Mouse (Mus musculus) NIH3T3 (cell line): Measurements from ENCODE around the gene Stat3.

Experiments
- DNase-seq: peaks from one replicate; pipeline ENCODE4 v3.0.0-alpha.2; 2012; ENCODE audit warnings: low read depth

Stat3 gene

GRCm38 (mm10) chr11:100891256-100892123, 47.9 kb downstream of the Stat3 start:
- DNase-seq, result no peak

DNA sequence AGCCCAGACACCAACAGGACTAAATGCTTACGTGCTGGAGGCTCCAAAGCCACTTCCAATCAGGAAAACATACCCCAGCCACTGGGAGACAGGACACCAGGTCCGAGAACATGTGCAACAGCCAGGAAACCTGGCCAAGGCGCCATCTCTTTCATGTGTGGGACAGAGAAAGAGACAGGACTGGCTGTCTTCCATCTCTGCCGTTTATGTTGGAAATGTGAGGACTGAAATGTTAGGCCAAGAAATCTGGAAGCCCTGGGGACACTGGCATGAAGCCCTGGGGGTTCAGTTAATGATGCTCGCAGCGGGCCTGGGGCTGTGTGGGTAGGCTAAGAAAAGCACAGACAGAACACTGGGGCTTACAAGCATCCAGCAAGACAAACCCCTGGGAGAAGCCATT, 48.9 kb downstream of the Stat3 start:
- no peak for DNase-seq

DNA sequence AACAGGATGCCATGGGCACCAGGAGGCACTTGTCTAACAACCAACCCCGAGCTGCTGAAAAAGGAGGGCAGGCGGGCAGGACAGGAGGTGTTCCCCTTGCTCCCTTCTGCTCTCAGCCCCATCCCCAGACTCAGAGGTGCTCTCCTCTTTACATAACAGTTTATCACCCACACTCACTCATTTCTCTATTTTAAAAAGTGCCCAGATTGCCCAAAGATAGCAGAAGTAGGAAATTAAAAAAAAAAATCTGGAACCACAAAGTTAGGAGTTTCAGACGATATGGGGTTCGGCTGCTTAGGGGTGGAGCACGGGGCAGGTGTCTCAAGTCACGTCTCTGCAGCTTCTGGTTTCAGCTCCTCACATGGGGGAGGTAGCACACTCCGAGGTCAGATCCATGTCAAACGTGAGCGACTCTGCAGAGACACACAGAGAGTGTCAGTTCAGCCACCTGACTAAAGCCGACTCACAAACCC, 51.0 kb downstream of the Stat3 start:
- no peak for DNase-seq

DNA sequence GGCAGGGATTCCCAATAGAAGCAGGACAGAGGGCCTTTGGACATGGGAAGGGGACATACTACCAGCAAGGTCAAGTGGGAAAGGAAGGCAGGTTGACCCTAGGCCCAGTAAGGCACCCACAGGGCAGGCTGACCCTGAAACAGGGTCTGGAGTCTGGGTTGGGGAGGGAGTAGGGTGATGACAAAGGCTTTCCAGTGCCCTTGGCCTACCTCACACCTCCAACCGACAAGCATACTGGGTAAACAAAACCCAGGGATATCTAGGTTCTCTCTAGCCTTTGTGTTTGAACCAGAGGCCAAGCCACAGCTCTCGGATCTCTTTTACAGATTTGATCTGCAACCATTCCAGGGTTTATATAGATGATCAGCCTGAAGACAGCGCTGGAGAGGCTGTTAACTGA, 51.6 kb downstream of the Stat3 start:
- DNase-seq, result no peak

GRCm38 (mm10) chr11:100887236-100887635, 52.1 kb downstream of the Stat3 start:
- DNase-seq, result no peak

GRCm38 (mm10) chr11:100886188-100886740, 53.1 kb downstream of the Stat3 start:
- DNase-seq, result no peak

DNA sequence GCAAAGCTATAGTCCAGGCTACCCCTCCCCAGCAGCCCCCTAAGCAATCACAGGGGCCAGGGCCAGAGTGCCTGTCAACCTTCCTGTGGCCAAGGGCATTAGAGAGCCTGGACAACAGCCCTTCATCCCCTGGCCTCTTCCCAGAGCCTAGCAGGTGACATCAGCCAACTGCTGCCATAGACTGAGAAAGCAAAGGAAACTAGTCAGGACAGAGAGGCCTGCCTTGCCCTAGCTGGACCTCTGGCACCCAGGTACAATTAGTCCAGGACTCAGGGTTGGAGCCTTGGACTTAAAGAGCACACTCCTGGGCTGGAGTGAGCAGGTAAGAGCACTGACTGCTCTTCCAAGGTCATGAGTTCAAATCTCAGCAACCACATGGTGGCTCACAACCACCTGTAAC, 53.9 kb downstream of the Stat3 start:
- no peak for DNase-seq

- no peak for DNase-seq
Observed at GRCm38 (mm10) chr11:100883640-100884039, 55.7 kb downstream of the Stat3 start.

DNA sequence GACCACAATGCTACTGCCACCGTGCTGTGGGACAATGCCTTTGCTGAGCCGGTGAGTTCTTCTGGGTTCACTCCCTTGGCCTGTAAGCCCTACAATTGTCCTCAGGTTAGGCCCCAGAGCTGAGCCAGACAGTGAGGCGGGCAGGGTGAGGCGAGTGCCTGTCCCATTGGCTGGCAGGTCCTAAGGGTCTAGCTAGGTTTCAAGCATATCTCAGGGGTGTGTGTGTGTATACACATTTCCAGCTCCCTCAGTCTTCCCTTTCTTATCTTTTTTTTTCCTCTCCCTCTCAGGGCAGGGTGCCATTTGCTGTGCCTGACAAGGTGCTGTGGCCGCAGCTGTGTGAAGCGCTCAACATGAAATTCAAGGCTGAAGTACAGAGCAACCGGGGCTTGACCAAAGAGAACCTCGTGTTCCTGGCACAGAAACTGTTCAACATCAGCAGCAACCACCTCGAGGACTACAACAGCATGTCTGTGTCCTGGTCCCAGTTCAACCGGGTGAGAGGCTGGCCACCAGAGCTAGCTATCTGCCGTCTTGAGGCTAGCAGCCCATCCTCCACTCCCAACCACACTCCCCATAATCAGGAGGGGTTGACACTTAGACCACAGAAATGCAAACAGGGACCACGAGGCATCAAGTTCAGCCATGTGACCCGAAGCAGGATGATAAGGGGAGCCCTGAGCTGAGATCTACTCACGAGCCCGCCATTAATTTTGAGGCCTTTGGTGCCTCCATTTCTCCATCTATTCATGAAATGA, 59.8 kb downstream of the Stat3 start:
- DNase-seq, result no peak

- DNase-seq, result no peak
Observed at GRCm38 (mm10) chr11:100875761-100876160, 63.6 kb downstream of the Stat3 start.

DNA sequence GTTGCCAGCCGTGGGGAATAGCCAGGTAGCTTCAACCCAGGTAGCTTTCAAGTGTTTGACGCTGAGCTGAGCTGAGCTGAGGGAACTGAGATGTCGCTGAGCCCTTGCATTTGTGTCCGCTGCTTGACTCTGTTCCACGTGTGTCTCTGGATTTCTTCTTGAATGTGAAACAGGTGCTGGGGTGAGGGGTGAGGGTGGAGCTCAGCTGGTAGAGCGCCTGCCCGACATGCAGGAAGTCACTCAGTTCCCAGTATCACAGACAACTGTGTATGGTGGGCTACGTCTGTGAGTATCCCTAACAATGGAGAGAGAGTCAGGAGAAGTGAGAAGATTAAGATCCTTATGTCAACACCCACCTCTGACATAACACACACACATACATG, 68.4 kb downstream of the Stat3 start:
- DNase-seq, result no peak

DNA sequence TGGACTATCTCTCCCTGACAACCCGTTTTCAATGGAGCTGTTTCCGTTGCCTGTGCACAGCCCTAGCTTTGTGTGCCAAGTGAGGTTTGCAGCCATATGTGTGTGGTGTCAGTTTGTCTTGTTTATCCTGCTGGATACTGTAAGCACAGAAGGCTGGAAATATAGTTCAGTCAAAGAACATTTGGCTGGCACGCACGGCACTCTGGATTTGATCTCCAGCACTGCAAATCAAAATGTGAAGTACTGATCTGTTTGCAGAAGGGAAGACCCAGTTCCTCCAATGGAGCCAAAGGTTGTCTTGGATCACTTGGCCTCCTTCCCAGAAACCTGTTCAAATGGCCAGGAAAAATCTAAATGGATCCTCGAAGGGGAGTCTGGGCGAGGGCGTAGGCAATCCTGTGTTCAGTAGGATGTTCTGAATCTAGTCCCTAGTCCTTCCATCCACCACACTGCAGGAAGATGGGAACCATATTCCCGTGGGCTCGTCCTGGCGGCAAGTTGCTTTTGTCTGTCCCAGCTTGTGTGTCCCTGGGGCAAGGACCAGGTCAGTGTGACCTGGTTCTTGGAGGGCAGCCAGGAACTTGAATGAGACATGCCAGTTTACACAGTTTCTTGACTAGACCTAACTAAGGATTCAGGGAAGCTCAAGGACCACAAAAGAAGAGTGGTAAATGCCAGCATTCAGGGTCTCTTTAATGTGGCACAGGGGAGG, 68.9 kb downstream of the Stat3 start:
- no peak for DNase-seq

- DNase-seq, result no peak
Observed at GRCm38 (mm10) chr11:100865618-100866017, 73.7 kb downstream of the Stat3 start.

DNA sequence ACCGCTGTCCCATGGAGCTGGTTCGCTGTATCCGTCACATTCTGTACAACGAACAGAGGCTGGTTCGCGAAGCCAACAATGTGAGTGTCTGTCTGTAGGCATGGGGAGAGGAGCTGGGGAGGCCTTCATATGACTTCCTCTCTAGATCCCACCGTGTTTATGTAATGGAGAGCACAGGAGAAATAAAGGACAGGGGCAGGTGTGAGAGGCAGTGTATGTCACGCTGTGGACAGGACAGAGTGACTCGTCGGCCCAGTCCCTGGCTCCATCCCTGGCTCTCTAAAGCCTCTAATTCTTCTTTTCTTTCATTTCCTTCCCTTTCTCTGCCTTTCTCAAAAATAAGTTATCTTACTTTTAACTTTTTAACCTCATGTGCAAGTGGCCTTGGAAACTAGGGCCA, 76.2 kb downstream of the Stat3 start:
- no peak for DNase-seq

- DNase-seq, result no peak
Observed at GRCm38 (mm10) chr11:100861836-100862235, 77.5 kb downstream of the Stat3 start.

DNA sequence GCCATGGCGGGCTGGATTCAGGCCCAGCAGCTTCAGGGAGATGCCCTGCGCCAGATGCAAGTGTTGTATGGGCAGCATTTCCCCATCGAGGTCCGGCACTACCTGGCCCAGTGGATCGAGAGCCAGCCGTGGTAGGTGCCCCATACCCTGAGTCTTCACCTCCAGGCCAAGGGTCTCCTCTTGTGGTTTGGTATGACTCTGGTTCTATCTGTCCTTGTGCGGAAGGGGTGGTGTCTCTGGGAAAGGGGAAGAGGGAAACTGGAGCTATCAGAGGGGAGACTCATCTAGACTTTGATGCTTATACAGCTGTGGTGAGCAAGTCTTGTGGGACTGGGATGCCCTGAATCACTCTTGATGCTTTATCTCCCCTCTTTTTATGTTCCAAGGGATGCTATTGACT, 78.0 kb downstream of the Stat3 start:
- no peak for DNase-seq

GRCm38 (mm10) chr11:100860198-100861048, 78.9 kb downstream of the Stat3 start:
- DNase-seq, result peak; percentile 84

GRCm38 (mm10) chr11:100859579-100860075, 79.7 kb downstream of the Stat3 start:
- DNase-seq, result no peak

DNA sequence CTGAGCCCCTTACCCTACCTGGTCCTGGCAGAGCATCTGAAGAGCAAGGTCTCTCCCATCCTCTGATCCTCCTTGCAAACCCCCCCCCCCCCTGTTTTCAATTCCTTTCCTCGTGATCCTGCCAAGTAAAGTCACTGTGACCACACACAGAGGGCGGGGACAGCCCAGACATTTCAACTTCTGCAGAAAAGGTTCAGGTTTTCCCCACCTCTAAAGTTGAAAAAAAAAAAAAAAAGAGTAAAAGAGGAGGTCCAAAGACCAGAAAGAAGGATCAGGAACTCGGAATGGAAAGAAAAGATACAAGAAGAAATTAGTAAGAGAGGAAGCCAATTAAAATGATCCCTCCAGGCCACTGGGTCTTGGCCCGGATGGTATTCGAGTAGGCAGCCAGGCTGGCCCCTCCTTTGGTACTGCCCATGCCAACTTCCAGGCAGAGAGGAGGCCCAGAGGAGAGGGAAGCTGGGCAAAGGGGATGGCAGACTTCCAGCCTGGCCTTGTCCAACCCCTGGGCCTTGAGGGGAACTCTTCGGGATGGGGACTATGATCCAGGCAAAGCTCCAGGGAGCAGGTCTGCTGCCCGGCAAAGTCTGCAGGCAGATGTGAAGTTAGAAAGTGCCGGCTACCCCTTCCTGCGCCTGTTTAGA, 80.3 kb downstream of the Stat3 start, which contains the start of gene Stat5a:
Gene Stat5a (plus strand): TSS at position 417 of the 644 bp plus-strand sequence.
- peak; percentile 60 for DNase-seq

- no peak for DNase-seq
Observed at GRCm38 (mm10) chr11:100857960-100858359, 81.4 kb downstream of the Stat3 start.
